Mouse (Mus musculus) midbrain, embryonic 12.5 days (tissue): ENCODE measurements around the gene Cpeb2. TPM values are rescaled to one million over a fixed set of nuclear protein-coding genes. Genes with fewer than 3 reads are reported as not detected.

ENCODE experiments used
- ATAC-seq: fragments of 200-750 bp; cut with Nextera tagmentation; 2 replicates; pipeline ENCODE4 v1.8.0; 2017; ENCODE audit warnings: low read depth, moderate TSS enrichment, moderate library complexity; ENCODE audit not compliant: low FRiP score
- H3K27ac ChIP-seq: fragments of 300-500 bp; sonication (generic); replicated peaks from 2 replicates; pipeline ENCODE4 v1.5.1; 2016; ENCODE audit warnings: mild to moderate bottlenecking
- H3K27me3 ChIP-seq: fragments of 300-500 bp; sonication (generic); 2 replicates; pipeline ENCODE4 v1.6.1; 2016; ENCODE audit warnings: mild to moderate bottlenecking
- H3K36me3 ChIP-seq: fragments of 300-500 bp; sonication (generic); 2 replicates; pipeline ENCODE4 v1.6.1; 2016
- H3K4me1 ChIP-seq: fragments of 300-500 bp; sonication (generic); 2 replicates; pipeline ENCODE4 v1.6.1; 2016
- H3K4me2 ChIP-seq: fragments of 300-500 bp; sonication (generic); replicated peaks from 2 replicates; pipeline ENCODE4 v1.6.1; 2016; ENCODE audit warnings: mild to moderate bottlenecking, moderate library complexity
- H3K4me3 ChIP-seq: fragments of 300-500 bp; sonication (generic); 2 replicates; pipeline ENCODE4 v1.5.1; 2016; ENCODE audit warnings: mild to moderate bottlenecking
- H3K9ac ChIP-seq: fragments of 300-500 bp; sonication (generic); replicated peaks from 2 replicates; pipeline ENCODE4 v1.6.1; 2016; ENCODE audit warnings: mild to moderate bottlenecking, moderate library complexity
- H3K9me3 ChIP-seq: fragments of 300-500 bp; sonication (generic); 2 replicates; pipeline ENCODE4 v1.6.1; 2016; ENCODE audit warnings: mild to moderate bottlenecking
- WGBS: fragments of 180-500 bp; shearing (Covaris S2); methylation state at CpG from one replicate; pipeline ENCODE4 v1.1.7; 2016; 5-methylcytosine and 5-hydroxymethylcytosine counted together
- polyA plus RNA-seq: library from polyadenylated mRNA; unstranded; fragments of >200 nt; fragmentation: Nextera tagmentation; extraction: Ambion mirVana; gene quantifications from 2 replicates; pipeline ENCODE4 v1.2.1, GENCODE M21; 2016

Gene Cpeb2
- polyA plus RNA-seq, 1 experiment from 2014 or later, result 9.5 TPM

DNA sequence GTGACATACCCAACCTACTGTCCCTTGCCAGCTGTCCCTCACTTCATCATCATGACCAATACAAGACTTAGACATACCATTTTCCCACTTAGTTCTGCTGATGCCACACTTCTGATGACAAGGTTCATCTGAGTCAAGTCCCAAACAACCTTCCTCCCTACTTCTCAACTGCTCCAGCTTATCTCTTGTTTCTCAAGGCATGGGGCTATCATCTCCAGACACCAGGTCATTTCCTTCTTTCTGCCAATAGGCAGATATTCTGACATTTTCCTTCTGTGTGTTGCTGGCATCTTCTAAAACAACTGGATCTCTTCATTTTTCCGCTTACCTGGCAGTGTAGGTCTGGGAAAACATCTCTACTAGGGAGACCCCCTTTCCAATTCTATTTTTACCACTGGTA lies 104.2 kb downstream of the Cpeb2 start:
- H3K27me3 ChIP-seq, result no peaks in the 10 kb centered on the region
- whole genome bisulfite sequencing, result 77% methylated on average over 1 of the region's 1 CpGs
- no peaks in the 10 kb centered on the region for H3K9me3 ChIP-seq
- H3K4me2 ChIP-seq, result no peak overlapping the region
- H3K36me3 ChIP-seq, result no peaks in the 10 kb centered on the region
- H3K27ac ChIP-seq, result no peak overlapping the region
- no peak overlapping the region for H3K4me3 ChIP-seq
- H3K9ac ChIP-seq, result no peak overlapping the region
- ATAC-seq, result no peak
- H3K4me1 ChIP-seq, result no peaks in the 10 kb centered on the region

DNA sequence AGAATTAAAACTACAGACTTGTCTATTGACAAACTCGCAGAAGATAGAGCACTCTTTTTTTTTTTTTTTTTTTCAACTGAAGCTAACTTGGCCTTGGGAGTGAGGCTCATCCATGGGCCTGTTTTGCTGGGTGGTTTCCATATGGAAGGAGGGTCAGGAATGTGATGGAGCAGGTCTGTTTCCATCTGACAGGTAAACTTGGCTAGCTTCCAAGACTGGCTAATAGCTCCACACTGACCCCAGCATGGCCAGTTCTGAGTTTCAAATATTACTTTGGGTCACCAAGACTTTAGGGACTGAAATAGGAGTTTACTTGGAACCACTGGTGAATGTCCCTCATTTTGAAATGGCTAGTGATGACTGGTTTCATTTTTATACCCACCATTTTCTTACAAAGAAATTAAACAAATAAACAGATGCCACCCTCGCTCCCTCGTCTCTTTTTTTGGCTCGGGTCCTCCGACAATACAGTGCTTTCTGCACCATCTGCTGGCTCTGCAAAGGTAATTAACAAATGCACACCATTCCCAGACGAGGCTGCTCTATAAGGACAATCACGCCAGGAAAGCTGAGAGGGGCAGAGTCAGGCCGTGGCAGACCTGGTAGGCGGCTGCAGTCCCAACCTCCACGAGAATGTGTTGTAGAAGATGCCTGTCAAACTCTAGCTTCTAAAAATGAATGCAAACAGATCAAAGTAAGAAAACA lies 106.0 kb downstream of the Cpeb2 start:
- ATAC-seq, result no peak
- no peak overlapping the region for H3K9ac ChIP-seq
- H3K27me3 ChIP-seq, result no peaks in the 10 kb centered on the region
- H3K36me3 ChIP-seq, result no peaks in the 10 kb centered on the region
- no peak overlapping the region for H3K4me2 ChIP-seq
- no peaks in the 10 kb centered on the region for H3K9me3 ChIP-seq
- no peaks in the 10 kb centered on the region for H3K4me1 ChIP-seq
- H3K27ac ChIP-seq, result no peak overlapping the region
- H3K4me3 ChIP-seq, result no peak overlapping the region
- WGBS, result 66% methylated on average over 10 of the region's 10 CpGs
